Mouse (Mus musculus): Measurements from ENCODE around the gene Bend7.
A peak's percentile ranks its signal among the peaks of the same experiment; 100 is the strongest.

The Bend7 gene

GRCm38 (mm10) chr2:4717769-4718661 lies at the start of gene Bend7:
Bend7 (plus strand) TSS chr2:4717831.
- no peak for DNase-seq (ENCODE audit: low read depth)

GRCm38 (mm10) chr2:4668626-4669025 lies 49.0 kb upstream of the Bend7 start:
- DNase-seq (ENCODE audit: low read depth), result no peak

GRCm38 (mm10) chr2:4669701-4670100 lies 47.9 kb upstream of the Bend7 start:
- no peak for DNase-seq (ENCODE audit: low read depth)

- no peak for DNase-seq (ENCODE audit: low read depth)
These were observed 46.0 kb upstream of the Bend7 start for GRCm38 (mm10) chr2:4671636-4672035.

- no peak for DNase-seq (ENCODE audit: low read depth)
These were observed 37.7 kb upstream of the Bend7 start for GRCm38 (mm10) chr2:4679886-4680285.

GRCm38 (mm10) chr2:4711262-4711661 lies 6.4 kb upstream of the Bend7 start:
- peak; percentile 15 for DNase-seq (ENCODE audit: low read depth)

- DNase-seq (ENCODE audit: low read depth), result no peak
These were observed 406 bp upstream of the Bend7 start for GRCm38 (mm10) chr2:4717081-4717768.

GRCm38 (mm10) chr2:4723088-4723487 lies 5.5 kb downstream of the Bend7 start:
- no peak for DNase-seq (ENCODE audit: low read depth)

- DNase-seq (ENCODE audit: low read depth), result peak; percentile 9
These were observed 12.5 kb downstream of the Bend7 start for GRCm38 (mm10) chr2:4730161-4730560.

GRCm38 (mm10) chr2:4733971-4734370 lies 16.3 kb downstream of the Bend7 start:
- DNase-seq (ENCODE audit: low read depth), result no peak

- no peak for DNase-seq (ENCODE audit: low read depth)
These were observed 18.6 kb downstream of the Bend7 start for GRCm38 (mm10) chr2:4736095-4736797.

- no peak for DNase-seq (ENCODE audit: low read depth)
These were observed 19.1 kb downstream of the Bend7 start for GRCm38 (mm10) chr2:4736798-4737155.

- DNase-seq (ENCODE audit: low read depth), result no peak
These were observed 34.3 kb downstream of the Bend7 start for GRCm38 (mm10) chr2:4751918-4752317.

- no peak for DNase-seq (ENCODE audit: low read depth)
These were observed 38.1 kb downstream of the Bend7 start for GRCm38 (mm10) chr2:4755716-4756115.

GRCm38 (mm10) chr2:4757218-4757617 lies 39.6 kb downstream of the Bend7 start:
- no peak for DNase-seq (ENCODE audit: low read depth)

- DNase-seq (ENCODE audit: low read depth), result no peak
These were observed 43.1 kb downstream of the Bend7 start for GRCm38 (mm10) chr2:4760741-4761140.

- DNase-seq (ENCODE audit: low read depth), result no peak
These were observed 44.3 kb downstream of the Bend7 start for GRCm38 (mm10) chr2:4761906-4762305.

- DNase-seq (ENCODE audit: low read depth), result no peak
These were observed 46.4 kb downstream of the Bend7 start for GRCm38 (mm10) chr2:4764071-4764470.

GRCm38 (mm10) chr2:4770376-4770775 lies 52.7 kb downstream of the Bend7 start:
- DNase-seq (ENCODE audit: low read depth), result no peak

GRCm38 (mm10) chr2:4773911-4774310 lies 56.3 kb downstream of the Bend7 start:
- no peak for DNase-seq (ENCODE audit: low read depth)

GRCm38 (mm10) chr2:4777291-4777690 lies 59.7 kb downstream of the Bend7 start:
- DNase-seq (ENCODE audit: low read depth), result peak; percentile 3

- no peak for DNase-seq (ENCODE audit: low read depth)
These were observed 64.0 kb downstream of the Bend7 start for GRCm38 (mm10) chr2:4781641-4782040.

- DNase-seq (ENCODE audit: low read depth), result no peak
These were observed 64.8 kb downstream of the Bend7 start for GRCm38 (mm10) chr2:4782401-4782800.

Data from 416B (cell line).